Mouse (Mus musculus) liver, embryonic 14.5 days (tissue): ENCODE measurements around the gene Insrr.

Experiments
- CTCF ChIP-seq: IDR thresholded peaks from 2 replicates; pipeline ENCODE4 v1.5.1; 2016; ENCODE audit warnings: antibody characterized with exemption, low read depth, control low read depth
- EP300 ChIP-seq: IDR thresholded peaks from 2 replicates; pipeline ENCODE4 v1.6.1; 2016; ENCODE audit warnings: antibody characterized with exemption, low read depth

- TF ChIP-seq CTCF (no peak), EP300 (no peak)
These were observed at the start of gene Insrr for GRCm38 (mm10) chr3:87796736-87797334.
